21 mouse cellular contexts compared by ENCODE assay signal in the genomic region with DNA sequence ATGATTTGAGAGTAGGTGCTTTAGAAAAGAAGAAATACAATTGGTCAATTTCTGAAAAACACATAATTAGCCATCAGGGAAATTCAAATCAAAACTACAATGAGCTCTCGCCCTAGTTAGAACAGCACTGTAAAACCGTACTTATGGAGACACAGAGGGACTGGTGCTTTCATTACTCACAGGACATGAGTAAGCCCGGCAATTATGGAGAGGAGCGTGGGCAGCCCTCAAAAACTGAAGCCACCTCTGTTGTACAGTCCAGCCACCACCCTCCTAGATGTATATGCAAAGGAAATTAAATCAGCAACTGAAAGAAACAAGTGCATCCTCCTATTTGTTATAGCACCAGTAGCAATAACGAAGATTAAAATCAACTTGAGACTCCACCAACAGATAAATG.
"Had no signal": no experiment of that assay in that cellular context is flagged by ENCODE, and none has a peak within 500 bp of the region (broad histone marks: within the 10 kb centered on the region; RNA-seq: fewer than 3 reads in every experiment).

No protein-coding gene starts in this region.

- H3K27me3 ChIP-seq: heart, embryonic 13.5 days; heart, embryonic 15.5 days; hindbrain, embryonic 13.5 days; hindbrain, embryonic 15.5 days; kidney, embryonic 15.5 days; limb, embryonic 13.5 days; limb, embryonic 15.5 days; liver, embryonic 12.5 days had no signal

- H3K4me1 ChIP-seq: heart, embryonic 13.5 days; heart, embryonic 15.5 days; hindbrain, embryonic 15.5 days; kidney, embryonic 15.5 days; limb, embryonic 13.5 days; limb, embryonic 15.5 days; liver, embryonic 12.5 days had no signal

- DNase-seq: gastrocnemius, postnatal 14 days; gastrocnemius, postnatal 36 days; heart, adult 2 months; heart, postnatal 14 days; heart, postnatal 36 days; kidney, adult 11 months; kidney, adult 2 months; kidney, adult 9 months; kidney, postnatal 25 days; kidney, postnatal 4 days had no signal

- H3K27ac ChIP-seq: heart, adult 2 months; heart, embryonic 13.5 days; heart, embryonic 15.5 days; hindbrain, embryonic 13.5 days; hindbrain, embryonic 15.5 days; hindbrain, postnatal 0 days; kidney, embryonic 15.5 days; kidney, postnatal 0 days; layer of hippocampus, adult 2 months; limb, embryonic 13.5 days; limb, embryonic 15.5 days; liver, embryonic 12.5 days had no signal

- H3K4me3 ChIP-seq: heart, adult 2 months; heart, embryonic 13.5 days; heart, embryonic 15.5 days; hindbrain, embryonic 13.5 days; hindbrain, embryonic 15.5 days; kidney, embryonic 15.5 days; layer of hippocampus, adult 2 months; limb, embryonic 13.5 days; limb, embryonic 15.5 days; liver, embryonic 12.5 days had no signal

- H3K36me3 ChIP-seq: heart, embryonic 13.5 days; heart, embryonic 15.5 days; hindbrain, embryonic 13.5 days; hindbrain, embryonic 15.5 days; kidney, embryonic 15.5 days; limb, embryonic 13.5 days; limb, embryonic 15.5 days; liver, embryonic 12.5 days had no signal

- H3K9me3 ChIP-seq: heart, embryonic 13.5 days; heart, embryonic 15.5 days; hindbrain, embryonic 15.5 days; kidney, embryonic 15.5 days; limb, embryonic 15.5 days; liver, embryonic 12.5 days had no signal
